In genomic region chr12:118846649-118847321, GRCm38 (mm10) we compare ENCODE assay signal across 9 mouse cellular contexts. TPM values are rescaled to one million over a fixed set of nuclear protein-coding genes. Genes with fewer than 3 reads are reported as not detected.
DNase-seq lines count a peak whose midpoint lies in the region; ATAC-seq and TF ChIP-seq lines count a peak whose summit lies in the region.
"Had no signal": no experiment of that assay in that cellular context is flagged by ENCODE, and none has a peak within 500 bp of the region (broad histone marks: within the 10 kb centered on the region; RNA-seq: fewer than 3 reads in every experiment).

No protein-coding gene starts in this region.

- TF ChIP-seq CTCF in cortical plate, adult 2 months (IDR thresholded peaks at IDR 0.05; ENCODE audit: extremely low read depth, insufficient read depth, low read length), result no peak
- TF ChIP-seq CTCF in small intestine, adult 2 months (IDR thresholded peaks at IDR 0.05; ENCODE audit: extremely low read depth, insufficient read length, insufficient replicate concordance, low read depth, low read length), result no peak

- DNase-seq in B cell, adult 2 months, result peak; percentile 34 to 43
- no peak for DNase-seq in cerebellum, adult 8-10 months

- peaks cover 2% of the 10 kb centered on the region; the same call in 1 of the 2 replicates for H3K9me3 ChIP-seq in erythroblast, embryonic 14.5 days (ENCODE audit: control insufficient read depth, low read length)
- H3K9me3 ChIP-seq in hindbrain, embryonic 12.5 days (replicated peaks), result no peaks in the 10 kb centered on the region
- no peaks in the 10 kb centered on the region for H3K9me3 ChIP-seq in lung, embryonic 16.5 days (ENCODE audit: control insufficient read depth, low read length)

- peak overlapping the region; percentile 63 for H3K4me2 ChIP-seq in hindbrain, embryonic 12.5 days (replicated peaks)
- H3K4me2 ChIP-seq in lung, embryonic 16.5 days (ENCODE audit: low read depth, low read length), result peak overlapping the region; percentile 84

- peaks cover 2% of the 10 kb centered on the region; the same call in 1 of the 2 replicates for H3K4me1 ChIP-seq in erythroblast, embryonic 14.5 days (ENCODE audit: control insufficient read depth)
- no peaks in the 10 kb centered on the region for H3K4me1 ChIP-seq in cortical plate, adult 2 months (ENCODE audit: control insufficient read depth, insufficient read depth, low read length)
- peaks cover 27% of the 10 kb centered on the region for H3K4me1 ChIP-seq in hindbrain, embryonic 12.5 days
- H3K4me1 ChIP-seq in lung, embryonic 16.5 days (replicated peaks; ENCODE audit: control insufficient read depth, insufficient read depth, low read length), result peaks cover 18% of the 10 kb centered on the region
- H3K4me1 ChIP-seq in small intestine, adult 2 months (ENCODE audit: control insufficient read depth, insufficient read depth, insufficient read length, low read length), result peaks cover 18% of the 10 kb centered on the region

- WGBS in hindbrain, embryonic 12.5 days, result under 1% methylated on average over 59 of the region's 59 CpGs
- WGBS in lung, embryonic 16.5 days, result under 1% methylated on average over 59 of the region's 59 CpGs
- WGBS in small intestine, adult 2 months, result 1% methylated on average over 59 of the region's 59 CpGs

- ATAC-seq in erythroblast, adult 5-6 weeks (replicated peaks; ENCODE audit: low FRiP score, poor library complexity, severe bottlenecking), result no peak
- ATAC-seq in hindbrain, embryonic 12.5 days (ENCODE audit: low FRiP score), result peak; percentile 62
- ATAC-seq in lung, embryonic 16.5 days (ENCODE audit: low read depth), result peak; percentile 45; the same call in 1 of the 2 replicates

- H3K4me3 ChIP-seq in erythroblast, embryonic 14.5 days (replicated peaks), result peak overlapping the region; percentile 22
- H3K4me3 ChIP-seq in cortical plate, adult 2 months (ENCODE audit: insufficient read depth, low read length), result peak overlapping the region; percentile 67
- peak overlapping the region; percentile 45 for H3K4me3 ChIP-seq in hindbrain, embryonic 12.5 days
- H3K4me3 ChIP-seq in lung, embryonic 16.5 days (ENCODE audit: low read length), result peak overlapping the region; percentile 55
- H3K4me3 ChIP-seq in small intestine, adult 2 months (ENCODE audit: low read depth, low read length), result peak overlapping the region; percentile 59

- no peak overlapping the region for H3K27ac ChIP-seq in cortical plate, adult 2 months (ENCODE audit: insufficient read depth, low read length)
- H3K27ac ChIP-seq in hindbrain, embryonic 12.5 days, result 0 out of 2 replicates have a peak overlapping the region, but pooled peaks have one; percentile 35
- H3K27ac ChIP-seq in lung, embryonic 16.5 days (ENCODE audit: low read length), result no peak overlapping the region
- no peak overlapping the region for H3K27ac ChIP-seq in small intestine, adult 2 months (ENCODE audit: insufficient read depth, low read depth, low read length)

- TF ChIP-seq POLR2A in cortical plate, adult 2 months (IDR thresholded peaks at IDR 0.05; ENCODE audit: extremely low read depth, insufficient read depth, low read length), result no peak
- TF ChIP-seq POLR2A in small intestine, adult 2 months (IDR thresholded peaks at IDR 0.05; ENCODE audit: low read depth, low read length), result no peak

- H3K27me3 ChIP-seq in erythroblast, embryonic 14.5 days (ENCODE audit: control insufficient read depth), result peaks cover 98% of the 10 kb centered on the region
- H3K27me3 ChIP-seq in hindbrain, embryonic 12.5 days, result peaks cover 64% of the 10 kb centered on the region
- peaks cover 84% of the 10 kb centered on the region for H3K27me3 ChIP-seq in lung, embryonic 16.5 days (ENCODE audit: control insufficient read depth, insufficient read depth, low read depth, low read length)
- peaks cover 61% of the 10 kb centered on the region for H3K27me3 ChIP-seq in small intestine, adult 2 months (ENCODE audit: control insufficient read depth, insufficient read depth, low read length)

- H3K36me3 ChIP-seq in erythroblast, embryonic 14.5 days (ENCODE audit: control insufficient read depth), result no peaks in the 10 kb centered on the region
- H3K36me3 ChIP-seq in hindbrain, embryonic 12.5 days, result no peaks in the 10 kb centered on the region
- no peaks in the 10 kb centered on the region for H3K36me3 ChIP-seq in lung, embryonic 16.5 days (ENCODE audit: control insufficient read depth, insufficient read depth, low read length)
- no peaks in the 10 kb centered on the region for H3K36me3 ChIP-seq in small intestine, adult 2 months (ENCODE audit: control insufficient read depth, insufficient read depth, low read length)
- H3K36me3 ChIP-seq: G1E had no signal

- H3K9ac ChIP-seq in hindbrain, embryonic 12.5 days, result peak overlapping the region; percentile 60
- peak overlapping the region; percentile 30; the same call in 1 of the 2 replicates for H3K9ac ChIP-seq in lung, embryonic 16.5 days (ENCODE audit: low read length)

RNA-seq across cellular contexts. Expression of gene Sp8, which starts 0.7 kb away (rescaled TPM):
- not detected in 2 replicates for polyA plus RNA-seq in erythroblast, embryonic 14.5 days (2012)
- not detected in 2 replicates for total RNA-seq in erythroblast, adult 5-6 weeks (2015; ENCODE audit: low replicate concordance)
- total RNA-seq in erythroblast, adult 5-6 weeks (2017; ENCODE audit: low replicate concordance), result not detected in 2 replicates
- polyA plus RNA-seq in cortical plate, adult 2 months (2012; rRNA removed), result 0.81 and 1.2 TPM in 2 replicates
- polyA plus RNA-seq in hindbrain, embryonic 12.5 days (2016; fragmentation: Nextera tagmentation; extraction: Ambion mirVana), result 7.1 and 8.8 TPM in 2 replicates
- polyA plus RNA-seq in lung, embryonic 16.5 days (2015; fragmentation: Nextera tagmentation; extraction: Ambion mirVana), result 0.03 TPM in 1 of 2 replicates, not detected in the other
- polyA plus RNA-seq in small intestine, adult 2 months (2012; rRNA removed), result not detected in 2 replicates
- polyA plus RNA-seq: G1E had no signal
